Mouse (Mus musculus): ENCODE results near the gene Abcg2. TPM values are rescaled to one million over a fixed set of nuclear protein-coding genes. Genes with fewer than 3 reads are reported as not detected.
"Not testable (repeated sequence)": the region's sequence is repeated elsewhere in the genome, so short reads cannot be mapped to it uniquely, and the experiment has no call there.

Abcg2 gene
- polyA plus RNA-seq (2015; fragmentation: Nextera tagmentation; extraction: Ambion mirVana), result 57.3 and 64.0 TPM in 2 replicates

GRCm38 (mm10) chr6:58584223-58584622 is at the start of gene Abcg2:
Gene Abcg2 (plus strand): TSS chr6:58584523.
- not testable (repeated sequence) for H3K27me3 ChIP-seq (replicated peaks); H3K4me1 ChIP-seq; H3K9ac ChIP-seq; H3K36me3 ChIP-seq; H3K4me3 ChIP-seq; ATAC-seq (ENCODE audit: extremely low read depth, insufficient number of reproducible peaks, low FRiP score, low TSS enrichment); H3K27ac ChIP-seq (replicated peaks); H3K4me2 ChIP-seq; H3K9me3 ChIP-seq
- 77% methylated on average over 3 of the region's 3 CpGs for WGBS

GRCm38 (mm10) chr6:58540263-58540662 is 44.1 kb upstream of the Abcg2 start:
- H3K36me3 ChIP-seq; H3K4me3 ChIP-seq; H3K27me3 ChIP-seq (replicated peaks); ATAC-seq (ENCODE audit: extremely low read depth, insufficient number of reproducible peaks, low FRiP score, low TSS enrichment); H3K27ac ChIP-seq (replicated peaks); H3K4me1 ChIP-seq; H3K4me2 ChIP-seq; H3K9me3 ChIP-seq; H3K9ac ChIP-seq: not testable (repeated sequence)
- 54% methylated on average over 4 of the region's 4 CpGs for WGBS

- not testable (repeated sequence) for H3K4me3 ChIP-seq; H3K4me2 ChIP-seq; H3K27me3 ChIP-seq (replicated peaks); H3K9me3 ChIP-seq; H3K9ac ChIP-seq; H3K4me1 ChIP-seq; ATAC-seq (ENCODE audit: extremely low read depth, insufficient number of reproducible peaks, low FRiP score, low TSS enrichment); H3K27ac ChIP-seq (replicated peaks); H3K36me3 ChIP-seq
- 60% methylated on average over 8 of the region's 8 CpGs for WGBS
Measured at GRCm38 (mm10) chr6:58542852-58543251, 41.5 kb upstream of the Abcg2 start.

- H3K27me3 ChIP-seq (replicated peaks); H3K27ac ChIP-seq (replicated peaks); H3K9ac ChIP-seq; H3K36me3 ChIP-seq; H3K4me3 ChIP-seq; H3K9me3 ChIP-seq; ATAC-seq (ENCODE audit: extremely low read depth, insufficient number of reproducible peaks, low FRiP score, low TSS enrichment); H3K4me2 ChIP-seq; H3K4me1 ChIP-seq: not testable (repeated sequence)
- 13% methylated on average over 2 of the region's 2 CpGs for WGBS
Measured at GRCm38 (mm10) chr6:58544971-58545370, 39.4 kb upstream of the Abcg2 start.

GRCm38 (mm10) chr6:58546050-58546449 is 38.3 kb upstream of the Abcg2 start:
- not testable (repeated sequence) for H3K36me3 ChIP-seq; H3K27ac ChIP-seq (replicated peaks); H3K9me3 ChIP-seq; H3K4me2 ChIP-seq; H3K4me3 ChIP-seq; H3K9ac ChIP-seq; H3K27me3 ChIP-seq (replicated peaks); H3K4me1 ChIP-seq; ATAC-seq (ENCODE audit: extremely low read depth, insufficient number of reproducible peaks, low FRiP score, low TSS enrichment)
- 44% methylated on average over 5 of the region's 5 CpGs for WGBS

GRCm38 (mm10) chr6:58546816-58547215 is 37.5 kb upstream of the Abcg2 start:
- ATAC-seq (ENCODE audit: extremely low read depth, insufficient number of reproducible peaks, low FRiP score, low TSS enrichment), result no peak
- Histone ChIP-seq H3K27ac (replicated peaks) (no peak overlapping the region), H3K4me2 (no peak overlapping the region), H3K9ac (no peak overlapping the region), H3K27me3 (replicated peaks) (no peaks in the 10 kb centered on the region), H3K36me3 (no peaks in the 10 kb centered on the region), H3K9me3 (no peaks in the 10 kb centered on the region), H3K4me3 (no peak overlapping the region), H3K4me1 (no peaks in the 10 kb centered on the region)
- 3% methylated on average over 4 of the region's 4 CpGs for WGBS

- H3K4me1 ChIP-seq; H3K27ac ChIP-seq (replicated peaks); H3K27me3 ChIP-seq (replicated peaks); H3K4me2 ChIP-seq; H3K9me3 ChIP-seq; ATAC-seq (ENCODE audit: extremely low read depth, insufficient number of reproducible peaks, low FRiP score, low TSS enrichment); H3K9ac ChIP-seq; H3K4me3 ChIP-seq; H3K36me3 ChIP-seq: not testable (repeated sequence)
Measured at GRCm38 (mm10) chr6:58553812-58554211, 30.5 kb upstream of the Abcg2 start.

GRCm38 (mm10) chr6:58593987-58594844 is 9.9 kb downstream of the Abcg2 start:
- ATAC-seq (ENCODE audit: extremely low read depth, insufficient number of reproducible peaks, low FRiP score, low TSS enrichment), result peak; percentile 59
- 27% methylated on average over 3 of the region's 3 CpGs for WGBS

GRCm38 (mm10) chr6:58595639-58596293 is 11.4 kb downstream of the Abcg2 start:
- Histone ChIP-seq H3K4me3 (peak overlapping the region; percentile 49), H3K27ac (replicated peaks) (peak overlapping the region; percentile 80), H3K4me2 (peak overlapping the region; percentile 63), H3K4me1 (peaks cover 31% of the 10 kb centered on the region), H3K9ac (peak overlapping the region; percentile 72)
- WGBS, result 5% methylated on average over 9 of the region's 9 CpGs
- not testable (repeated sequence) for ATAC-seq (ENCODE audit: extremely low read depth, insufficient number of reproducible peaks, low FRiP score, low TSS enrichment); H3K27me3 ChIP-seq (replicated peaks); H3K9me3 ChIP-seq; H3K36me3 ChIP-seq

More at GRCm38 (mm10) chr6:58593987-58594844, 9.9 kb downstream of the Abcg2 start:
- H3K27me3 ChIP-seq (replicated peaks); H3K9ac ChIP-seq; H3K4me2 ChIP-seq; H3K9me3 ChIP-seq; H3K4me3 ChIP-seq; H3K36me3 ChIP-seq; H3K27ac ChIP-seq (replicated peaks): not testable (repeated sequence)
- peaks cover 24% of the 10 kb centered on the region for H3K4me1 ChIP-seq

- H3K27ac ChIP-seq (replicated peaks), result peak overlapping the region; percentile 80
- peaks cover 31% of the 10 kb centered on the region for H3K4me1 ChIP-seq
- no peaks in the 10 kb centered on the region for H3K36me3 ChIP-seq
- ATAC-seq (ENCODE audit: extremely low read depth, insufficient number of reproducible peaks, low FRiP score, low TSS enrichment), result 0 out of 2 replicates have a peak, but pooled peaks have one; percentile 19
- WGBS, result 13% methylated on average over 16 of the region's 16 CpGs
- H3K4me2 ChIP-seq, result peak overlapping the region; percentile 63
- H3K27me3 ChIP-seq (replicated peaks), result no peaks in the 10 kb centered on the region
- peak overlapping the region; percentile 72 for H3K9ac ChIP-seq
- H3K4me3 ChIP-seq, result peak overlapping the region; percentile 49
- no peaks in the 10 kb centered on the region for H3K9me3 ChIP-seq
Measured at GRCm38 (mm10) chr6:58596294-58596653, 12.0 kb downstream of the Abcg2 start.

- peak overlapping the region; percentile 46; the same call in 1 of the 2 replicates for H3K27ac ChIP-seq (replicated peaks)
- ATAC-seq (ENCODE audit: extremely low read depth, insufficient number of reproducible peaks, low FRiP score, low TSS enrichment); H3K27me3 ChIP-seq (replicated peaks); H3K9ac ChIP-seq; H3K4me3 ChIP-seq; H3K36me3 ChIP-seq; H3K9me3 ChIP-seq: not testable (repeated sequence)
- peaks cover 39% of the 10 kb centered on the region for H3K4me1 ChIP-seq
- H3K4me2 ChIP-seq, result 0 out of 2 replicates have a peak overlapping the region, but pooled peaks have one; percentile 3
- WGBS, result 11% methylated on average over 1 of the region's 1 CpGs
Measured at GRCm38 (mm10) chr6:58602119-58602518, 17.8 kb downstream of the Abcg2 start.

Data from heart, embryonic 13.5 days (tissue).